Mouse (Mus musculus): ENCODE measurements around the gene Cep70. TPM values are rescaled to one million over a fixed set of nuclear protein-coding genes. Genes with fewer than 3 reads are reported as not detected.
A peak's percentile ranks its signal among the peaks of the same experiment; 100 is the strongest.

Gene Cep70
- polyA plus RNA-seq, 1 experiment: 22.7 TPM

DNA sequence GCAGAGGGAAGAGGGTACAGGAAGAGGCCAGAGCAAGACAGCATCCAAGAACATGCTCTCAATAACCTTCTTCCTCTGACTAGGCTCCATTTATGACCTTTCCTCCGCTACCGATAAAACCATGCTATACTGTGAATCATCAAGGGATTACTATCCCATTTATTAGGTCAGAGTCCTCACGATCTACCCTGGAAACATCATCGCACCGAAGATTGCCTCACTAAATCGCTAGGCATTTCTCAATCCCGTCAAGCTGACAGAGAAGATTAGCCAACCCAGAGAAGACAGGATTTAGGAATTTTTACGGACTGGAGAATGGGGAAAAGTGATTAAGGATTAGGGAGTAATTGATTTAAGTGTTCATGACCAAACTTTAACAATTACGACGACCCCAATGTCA lies 4.9 kb upstream of the Cep70 start:
- TF ChIP-seq POLR2A (IDR thresholded peaks at IDR 0.05; ENCODE audit: borderline replicate concordance, control insufficient read depth, low read depth, low read length): no peak
- TF ChIP-seq CTCF (IDR thresholded peaks at IDR 0.05; ENCODE audit: control insufficient read depth, insufficient read depth, low read length): no peak
- WGBS: 78% methylated on average over 10 of the region's 10 CpGs
- Histone ChIP-seq H3K4me3 (replicated peaks; ENCODE audit: control insufficient read depth, low read depth, low read length) (no peak overlapping the region), H3K4me1 (ENCODE audit: control insufficient read depth, insufficient read depth, low read length) (no peaks in the 10 kb centered on the region), H3K27ac (ENCODE audit: control insufficient read depth, insufficient read depth, low read depth, low read length, poor library complexity) (no peak overlapping the region)

DNA sequence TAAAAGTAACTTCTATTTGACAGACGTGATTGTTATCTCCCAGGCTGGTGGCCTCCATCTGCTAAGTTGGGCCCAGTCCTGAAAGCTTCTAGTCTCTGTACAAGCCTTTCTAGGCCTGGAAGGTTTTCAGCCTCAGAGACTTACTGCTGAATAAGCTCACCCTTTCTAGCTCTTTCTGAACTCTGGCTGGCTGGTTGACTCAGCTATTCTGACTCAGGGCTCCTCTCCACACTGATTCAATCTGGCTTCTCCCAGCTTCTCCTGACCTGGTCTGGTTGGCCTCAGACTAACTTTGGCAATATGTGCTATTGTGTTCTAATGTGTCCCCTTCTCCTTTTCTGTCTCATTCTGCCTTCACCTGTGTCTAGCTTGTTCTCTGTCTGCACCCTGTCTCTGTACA lies 3.9 kb upstream of the Cep70 start:
- TF ChIP-seq CTCF (IDR thresholded peaks at IDR 0.05; ENCODE audit: control insufficient read depth, insufficient read depth, low read length) (no peak), POLR2A (IDR thresholded peaks at IDR 0.05; ENCODE audit: borderline replicate concordance, control insufficient read depth, low read depth, low read length) (no peak)
- WGBS: 44% methylated on average over 1 of the region's 1 CpGs
- H3K27ac ChIP-seq (ENCODE audit: control insufficient read depth, insufficient read depth, low read depth, low read length, poor library complexity): no peak overlapping the region
- H3K4me3 ChIP-seq (replicated peaks; ENCODE audit: control insufficient read depth, low read depth, low read length): no peak overlapping the region
- H3K4me1 ChIP-seq (ENCODE audit: control insufficient read depth, insufficient read depth, low read length): no peaks in the 10 kb centered on the region

DNA sequence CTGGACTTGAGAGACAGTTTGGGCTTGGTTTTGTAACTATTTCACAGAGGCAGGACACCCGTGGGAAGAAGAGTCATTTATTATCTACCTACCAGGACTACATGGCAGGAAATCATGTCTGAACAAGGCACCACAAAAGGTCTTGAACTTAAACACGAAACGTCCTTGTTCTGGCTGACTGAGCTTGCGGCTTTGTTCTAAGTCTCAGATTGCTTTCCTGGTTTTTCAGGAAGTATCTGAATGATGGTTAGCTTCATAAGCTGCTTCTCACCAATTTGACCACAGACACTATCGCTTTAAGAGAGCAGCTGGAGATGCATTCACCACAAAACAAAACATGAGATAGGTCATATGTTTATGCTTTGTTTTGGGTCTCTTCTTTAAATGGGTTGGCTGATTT lies 2.6 kb upstream of the Cep70 start:
- Histone ChIP-seq H3K27ac (ENCODE audit: control insufficient read depth, insufficient read depth, low read depth, low read length, poor library complexity) (no peak overlapping the region), H3K4me1 (ENCODE audit: control insufficient read depth, insufficient read depth, low read length) (peaks cover 2% of the 10 kb centered on the region; the same call in 1 of the 2 replicates), H3K4me3 (replicated peaks; ENCODE audit: control insufficient read depth, low read depth, low read length) (no peak overlapping the region)
- no peak for TF ChIP-seq POLR2A (IDR thresholded peaks at IDR 0.05; ENCODE audit: borderline replicate concordance, control insufficient read depth, low read depth, low read length)
- TF ChIP-seq CTCF (IDR thresholded peaks at IDR 0.05; ENCODE audit: control insufficient read depth, insufficient read depth, low read length): no peak
- WGBS: 3% methylated on average over 5 of the region's 5 CpGs

DNA sequence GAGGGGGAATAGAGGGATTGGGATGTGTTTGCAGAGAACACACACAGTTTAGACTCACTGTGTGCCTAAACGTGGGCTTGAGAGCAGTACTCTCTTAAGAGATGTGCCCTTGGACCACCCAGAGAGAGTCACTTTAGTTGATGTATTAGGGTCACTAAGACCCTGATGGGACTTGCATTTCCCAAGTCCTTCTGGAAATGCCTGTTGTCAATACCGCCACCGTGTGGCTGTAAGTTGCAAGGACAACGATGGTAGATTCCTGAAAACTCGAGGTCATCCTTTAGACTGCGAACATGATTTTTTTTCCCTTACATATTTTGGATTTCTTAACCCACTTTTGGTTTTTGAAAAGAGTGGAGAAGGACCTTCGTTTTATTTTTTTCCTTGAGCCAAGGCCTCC lies 1.1 kb upstream of the Cep70 start:
- no peak overlapping the region for H3K27ac ChIP-seq (ENCODE audit: control insufficient read depth, insufficient read depth, low read depth, low read length, poor library complexity)
- peaks cover 2% of the 10 kb centered on the region; the same call in 1 of the 2 replicates for H3K4me1 ChIP-seq (ENCODE audit: control insufficient read depth, insufficient read depth, low read length)
- TF ChIP-seq CTCF (IDR thresholded peaks at IDR 0.05; ENCODE audit: control insufficient read depth, insufficient read depth, low read length) (peak; percentile 54), POLR2A (IDR thresholded peaks at IDR 0.05; ENCODE audit: borderline replicate concordance, control insufficient read depth, low read depth, low read length) (no peak)
- H3K4me3 ChIP-seq (replicated peaks; ENCODE audit: control insufficient read depth, low read depth, low read length): no peak overlapping the region
- WGBS: 0% methylated on average over 7 of the region's 7 CpGs

DNA sequence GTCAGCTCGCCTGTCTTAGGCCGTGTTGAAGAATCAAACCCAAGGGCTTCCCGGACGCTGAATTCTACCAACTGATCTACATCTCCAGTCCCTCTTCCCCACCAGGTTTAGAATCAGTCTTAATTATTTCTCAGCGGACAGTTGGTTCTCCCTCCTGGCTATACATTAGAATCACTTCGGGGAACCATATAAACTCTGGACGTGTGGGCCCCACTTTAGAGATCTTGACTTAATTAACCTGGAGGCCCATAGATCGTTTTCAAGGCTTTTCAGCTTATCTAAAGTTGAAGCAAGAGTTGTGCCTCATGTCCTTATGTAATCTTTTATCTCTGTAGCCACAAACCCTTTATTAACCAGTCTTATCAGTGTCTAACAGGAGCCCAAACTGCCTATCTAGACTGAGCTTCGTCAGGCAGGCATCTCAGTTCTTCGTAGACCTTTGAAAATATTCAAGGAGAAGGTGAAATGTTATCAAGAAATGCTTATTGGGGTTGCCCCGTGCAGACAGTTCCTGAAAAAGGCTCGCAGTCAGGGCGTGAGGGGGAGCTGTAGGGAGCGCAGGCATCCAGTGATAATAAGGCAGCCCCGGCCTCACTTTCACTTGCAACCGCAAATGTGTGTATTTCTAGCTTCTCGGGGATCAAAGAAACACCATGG lies 506 bp upstream of the Cep70 start:
- TF ChIP-seq POLR2A (IDR thresholded peaks at IDR 0.05; ENCODE audit: borderline replicate concordance, control insufficient read depth, low read depth, low read length): no peak
- TF ChIP-seq CTCF (IDR thresholded peaks at IDR 0.05; ENCODE audit: control insufficient read depth, insufficient read depth, low read length): no peak
- WGBS: 3% methylated on average over 17 of the region's 17 CpGs
- Histone ChIP-seq H3K4me3 (replicated peaks; ENCODE audit: control insufficient read depth, low read depth, low read length) (peak overlapping the region; percentile 99), H3K27ac (ENCODE audit: control insufficient read depth, insufficient read depth, low read depth, low read length, poor library complexity) (peak overlapping the region; percentile 76), H3K4me1 (ENCODE audit: control insufficient read depth, insufficient read depth, low read length) (peaks cover 2% of the 10 kb centered on the region; the same call in 1 of the 2 replicates)

- Histone ChIP-seq H3K27ac (ENCODE audit: control insufficient read depth, insufficient read depth, low read depth, low read length, poor library complexity) (peak overlapping the region; percentile 76), H3K4me1 (ENCODE audit: control insufficient read depth, insufficient read depth, low read length) (peaks cover 2% of the 10 kb centered on the region; the same call in 1 of the 2 replicates), H3K4me3 (replicated peaks; ENCODE audit: control insufficient read depth, low read depth, low read length) (peak overlapping the region; percentile 99)
- 6% methylated on average over 10 of the region's 10 CpGs for WGBS
- no peak for TF ChIP-seq POLR2A (IDR thresholded peaks at IDR 0.05; ENCODE audit: borderline replicate concordance, control insufficient read depth, low read depth, low read length)
- no peak for TF ChIP-seq CTCF (IDR thresholded peaks at IDR 0.05; ENCODE audit: control insufficient read depth, insufficient read depth, low read length)
Observed at GRCm38 (mm10) chr9:99243895-99244293, 727 bp downstream of the Cep70 start.

GRCm38 (mm10) chr9:99248304-99248703 lies 5.1 kb downstream of the Cep70 start:
- no peak for TF ChIP-seq POLR2A (IDR thresholded peaks at IDR 0.05; ENCODE audit: borderline replicate concordance, control insufficient read depth, low read depth, low read length)
- no peak for TF ChIP-seq CTCF (IDR thresholded peaks at IDR 0.05; ENCODE audit: control insufficient read depth, insufficient read depth, low read length)

GRCm38 (mm10) chr9:99248906-99249305 lies 5.7 kb downstream of the Cep70 start:
- TF ChIP-seq CTCF (IDR thresholded peaks at IDR 0.05; ENCODE audit: control insufficient read depth, insufficient read depth, low read length) (no peak), POLR2A (IDR thresholded peaks at IDR 0.05; ENCODE audit: borderline replicate concordance, control insufficient read depth, low read depth, low read length) (no peak)
- Histone ChIP-seq H3K27ac (ENCODE audit: control insufficient read depth, insufficient read depth, low read depth, low read length, poor library complexity) (no peak overlapping the region), H3K4me1 (ENCODE audit: control insufficient read depth, insufficient read depth, low read length) (peaks cover 2% of the 10 kb centered on the region; the same call in 1 of the 2 replicates), H3K4me3 (replicated peaks; ENCODE audit: control insufficient read depth, low read depth, low read length) (no peak overlapping the region)
- WGBS: 71% methylated on average over 4 of the region's 4 CpGs

More at GRCm38 (mm10) chr9:99248304-99248703, 5.1 kb downstream of the Cep70 start:
- peaks cover 2% of the 10 kb centered on the region; the same call in 1 of the 2 replicates for H3K4me1 ChIP-seq (ENCODE audit: control insufficient read depth, insufficient read depth, low read length)
- WGBS: 59% methylated on average over 8 of the region's 8 CpGs
- no peak overlapping the region for H3K27ac ChIP-seq (ENCODE audit: control insufficient read depth, insufficient read depth, low read depth, low read length, poor library complexity)
- no peak overlapping the region for H3K4me3 ChIP-seq (replicated peaks; ENCODE audit: control insufficient read depth, low read depth, low read length)

Data from bone marrow, adult 2 months (tissue).